Mouse (Mus musculus) embryonic fibroblast, embryonic 13.5 days (primary cell): ENCODE data around the gene Lrrc57.

Source experiments
- CTCF ChIP-seq: IDR thresholded peaks from 2 replicates; pipeline ENCODE4 v1.5.1; 2011; ENCODE audit warnings: mild to moderate bottlenecking, control low read depth, low read length, moderate library complexity, borderline replicate concordance; ENCODE audit not compliant: insufficient read depth
- POLR2A ChIP-seq: IDR thresholded peaks from 2 replicates; pipeline ENCODE4 v1.6.1; 2011; ENCODE audit warnings: low read depth, mild to moderate bottlenecking, control low read depth, low read length, moderate library complexity

DNA sequence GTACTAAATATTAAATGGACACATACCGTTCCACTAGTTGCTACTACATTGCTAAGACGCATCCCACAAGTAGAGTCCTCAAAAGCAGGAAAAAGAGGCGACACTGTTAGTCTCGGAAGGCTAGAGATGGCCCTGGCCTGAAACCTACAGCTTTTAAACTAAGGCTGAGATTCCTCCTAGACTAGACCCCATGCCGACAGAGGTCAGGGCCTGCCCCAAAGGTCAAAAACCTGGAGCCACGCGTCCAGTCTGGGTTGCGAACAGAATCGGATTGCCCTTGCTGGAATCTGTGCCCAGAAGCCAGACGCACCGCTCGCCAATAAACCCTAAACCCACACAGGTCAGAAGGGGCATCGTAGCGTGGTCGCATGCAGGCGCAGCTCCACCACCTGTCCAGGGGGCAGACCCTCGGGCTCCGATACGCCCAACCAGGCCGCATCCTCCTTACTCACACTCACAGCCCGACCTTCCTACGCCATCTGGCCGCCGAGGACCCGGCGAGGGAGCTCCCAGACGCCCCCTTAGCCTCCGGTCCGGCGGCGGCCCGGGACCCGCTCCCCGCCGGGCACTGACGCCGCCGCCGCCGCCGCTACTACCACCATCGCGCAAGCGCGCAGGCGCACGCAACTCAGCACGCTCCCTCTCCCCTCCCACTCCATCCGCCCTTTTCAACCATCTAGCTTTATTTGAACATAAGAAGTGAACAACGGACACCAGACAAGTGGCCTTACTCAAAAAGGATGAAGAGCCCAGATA lies 45.9 kb downstream of the Lrrc57 start, which contains the start of gene Zfp106:
- TF ChIP-seq CTCF (no peak), POLR2A (peak; percentile 65)
